Mouse (Mus musculus) macrophage (primary cell): Measurements from ENCODE around the gene Masp2. TPM values are rescaled to one million over a fixed set of nuclear protein-coding genes. Genes with fewer than 3 reads are reported as not detected.
A peak's percentile ranks its signal among the peaks of the same experiment; 100 is the strongest.

Source experiments
- H3K27ac ChIP-seq: fragments of 350-480 bp; formaldehyde crosslinking; 2 replicates; pipeline ENCODE4 v1.9.0; 2021
- H3K36me3 ChIP-seq: fragments of 350-480 bp; formaldehyde crosslinking; 2 replicates; pipeline ENCODE4 v1.9.0; 2021; ENCODE audit errors: inconsistent target
- H3K4me3 ChIP-seq: fragments of 350-480 bp; formaldehyde crosslinking; 2 replicates; pipeline ENCODE4 v1.9.0; 2021; ENCODE audit errors: inconsistent target
- H3K79me2 ChIP-seq: fragments of 350-480 bp; formaldehyde crosslinking; 2 replicates; pipeline ENCODE4 v1.9.0; 2021; ENCODE audit errors: inconsistent target
- WGBS: methylation state at CpG from one replicate; pipeline ENCODE4 v1.1.7; 2026; ENCODE audit warnings: inconsistent platforms; ENCODE audit not compliant: missing documents; 5-methylcytosine and 5-hydroxymethylcytosine counted together
- polyA plus RNA-seq: library from polyadenylated mRNA; stranded (reverse); fragments of 250-400 nt; gene quantifications from 3 replicates; pipeline ENCODE4 v1.2.4, GENCODE M21; 2018; ENCODE audit warnings: inconsistent platforms

Masp2 gene
- polyA plus RNA-seq, 1 experiment from 2014 or later = 0.09 TPM

DNA sequence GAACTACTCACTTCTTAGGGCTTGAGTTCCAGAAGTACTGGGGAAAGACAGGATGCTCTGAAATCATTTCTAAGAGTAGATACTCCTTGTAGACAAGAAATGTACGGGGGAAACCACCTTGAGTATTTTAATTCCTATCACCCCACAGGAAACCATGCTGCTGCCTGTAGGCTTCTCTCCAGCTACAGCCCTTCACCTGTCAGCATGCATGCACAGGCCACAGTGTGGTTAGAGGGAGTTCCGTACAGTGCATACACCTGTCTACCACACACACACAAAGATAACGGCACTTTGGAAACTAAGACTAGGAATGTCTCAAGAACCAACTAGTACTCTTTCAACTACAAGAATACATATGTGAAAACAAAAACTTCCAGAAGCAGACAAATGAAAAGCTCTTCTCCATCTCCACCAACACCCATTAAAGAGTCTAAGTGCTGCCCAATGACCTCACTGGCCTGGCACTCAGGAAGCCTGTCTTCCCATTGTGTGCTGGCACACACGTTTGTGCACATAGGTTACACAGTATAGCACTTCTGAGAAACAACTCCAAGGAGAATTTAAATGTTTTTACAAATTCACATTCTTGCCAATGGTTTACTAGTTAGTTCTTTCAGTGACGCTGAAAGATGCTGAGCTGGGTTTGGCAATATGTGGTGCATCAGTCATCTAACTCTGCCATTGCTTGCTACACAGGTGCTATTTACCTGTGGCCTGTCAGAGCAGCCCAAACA lies 8.4 kb downstream of the Masp2 start:
- Histone ChIP-seq H3K4me3 (no peak overlapping the region), H3K27ac (no peak overlapping the region), H3K36me3 (peaks cover 27% of the 10 kb centered on the region), H3K79me2 (no peaks in the 10 kb centered on the region)
- WGBS = 53% methylated on average over 4 of the region's 5 CpGs

GRCm38 (mm10) chr4:148612557-148612956 lies 10.2 kb downstream of the Masp2 start:
- Histone ChIP-seq H3K4me3 (no peak overlapping the region), H3K36me3 (peaks cover 34% of the 10 kb centered on the region), H3K27ac (no peak overlapping the region), H3K79me2 (no peaks in the 10 kb centered on the region)
- WGBS = 81% methylated on average over 4 of the region's 4 CpGs

DNA sequence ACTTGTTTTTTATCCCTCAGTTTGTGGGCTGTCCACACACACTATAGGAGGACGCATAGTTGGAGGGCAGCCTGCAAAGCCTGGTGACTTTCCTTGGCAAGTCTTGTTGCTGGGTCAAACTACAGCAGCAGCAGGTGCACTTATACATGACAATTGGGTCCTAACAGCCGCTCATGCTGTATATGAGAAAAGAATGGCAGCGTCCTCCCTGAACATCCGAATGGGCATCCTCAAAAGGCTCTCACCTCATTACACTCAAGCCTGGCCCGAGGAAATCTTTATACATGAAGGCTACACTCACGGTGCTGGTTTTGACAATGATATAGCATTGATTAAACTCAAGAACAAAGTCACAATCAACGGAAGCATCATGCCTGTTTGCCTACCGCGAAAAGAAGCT lies 11.4 kb downstream of the Masp2 start:
- Histone ChIP-seq H3K27ac (no peak overlapping the region), H3K79me2 (peaks cover 8% of the 10 kb centered on the region; the same call in 1 of the 2 replicates), H3K4me3 (no peak overlapping the region), H3K36me3 (peaks cover 43% of the 10 kb centered on the region)
- 93% methylated on average over 9 of the region's 9 CpGs for WGBS

DNA sequence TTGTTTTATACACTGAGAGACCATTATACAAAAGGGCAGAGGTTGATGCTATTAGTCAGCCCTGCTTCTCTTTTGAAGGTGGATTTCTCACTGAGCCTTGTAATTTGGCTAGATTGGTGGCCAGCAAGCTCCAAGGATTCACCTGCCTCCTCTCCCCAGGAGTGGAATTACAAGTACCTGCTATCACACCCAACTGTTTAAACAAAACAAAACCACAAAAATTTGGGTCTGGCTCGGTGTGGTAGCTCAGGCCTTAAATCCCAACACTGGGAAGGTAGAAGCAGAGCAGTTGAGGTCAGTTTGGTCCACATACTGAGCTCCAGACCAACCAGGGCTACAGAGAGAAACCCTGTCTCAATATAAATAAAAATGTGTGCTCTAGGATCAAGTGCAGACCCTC lies 17.5 kb downstream of the Masp2 start:
- Histone ChIP-seq H3K36me3 (peaks cover 85% of the 10 kb centered on the region), H3K79me2 (peaks cover 69% of the 10 kb centered on the region), H3K27ac (no peak overlapping the region), H3K4me3 (no peak overlapping the region)
- WGBS = 92% methylated on average over 1 of the region's 1 CpGs

- no peak overlapping the region for H3K4me3 ChIP-seq
- peaks cover 78% of the 10 kb centered on the region for H3K79me2 ChIP-seq
- 100% methylated on average over 1 of the region's 1 CpGs for WGBS
- no peak overlapping the region for H3K27ac ChIP-seq
- H3K36me3 ChIP-seq = peaks cover 76% of the 10 kb centered on the region
These were observed 18.4 kb downstream of the Masp2 start for GRCm38 (mm10) chr4:148620718-148621117.

- H3K79me2 ChIP-seq = peaks cover 84% of the 10 kb centered on the region
- H3K36me3 ChIP-seq = peaks cover 67% of the 10 kb centered on the region
- H3K27ac ChIP-seq = no peak overlapping the region
- no peak overlapping the region for H3K4me3 ChIP-seq
- WGBS = 98% methylated on average over 4 of the region's 4 CpGs
These were observed 20.1 kb downstream of the Masp2 start for GRCm38 (mm10) chr4:148622485-148622884.

DNA sequence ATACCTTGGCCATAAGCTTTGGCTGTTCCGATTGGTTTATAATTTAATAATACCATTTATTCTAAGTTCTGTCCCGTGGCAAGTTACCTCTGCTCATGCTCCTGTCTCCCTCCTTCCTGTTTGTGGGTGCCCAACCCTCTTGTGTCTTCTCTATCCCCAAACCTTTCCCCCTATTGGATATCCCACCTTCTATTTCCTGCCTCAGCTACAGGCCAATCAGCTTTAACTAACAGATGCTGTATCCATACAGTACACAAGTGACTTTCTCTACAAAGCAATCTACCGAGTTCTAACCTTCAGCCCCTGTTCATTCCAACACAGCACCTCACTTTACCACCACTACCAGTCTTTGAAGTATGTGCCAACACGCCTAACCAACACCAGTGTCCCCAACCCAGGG lies 21.3 kb downstream of the Masp2 start:
- 66% methylated on average over 4 of the region's 4 CpGs for WGBS
- no peak overlapping the region for H3K27ac ChIP-seq
- peaks cover 77% of the 10 kb centered on the region for H3K79me2 ChIP-seq
- H3K36me3 ChIP-seq = peaks cover 60% of the 10 kb centered on the region
- H3K4me3 ChIP-seq = no peak overlapping the region

GRCm38 (mm10) chr4:148625010-148625409 lies 22.7 kb downstream of the Masp2 start:
- peaks cover 63% of the 10 kb centered on the region for H3K79me2 ChIP-seq
- 91% methylated on average over 10 of the region's 10 CpGs for WGBS

GRCm38 (mm10) chr4:148625756-148626622 lies 23.6 kb downstream of the Masp2 start:
- Histone ChIP-seq H3K36me3 (peaks cover 36% of the 10 kb centered on the region; the same call in 1 of the 2 replicates), H3K27ac (peak overlapping the region; percentile 85), H3K79me2 (peaks cover 54% of the 10 kb centered on the region), H3K4me3 (peak overlapping the region; percentile 69)
- WGBS = 1% methylated on average over 57 of the region's 57 CpGs

More at GRCm38 (mm10) chr4:148625010-148625409, 22.7 kb downstream of the Masp2 start:
- Histone ChIP-seq H3K36me3 (peaks cover 46% of the 10 kb centered on the region), H3K27ac (no peak overlapping the region), H3K4me3 (peak overlapping the region; percentile 69)

GRCm38 (mm10) chr4:148626623-148627185 lies 24.4 kb downstream of the Masp2 start, which contains the start of gene Tardbp:
Tardbp (minus strand) TSS chr4:148627019.
- Histone ChIP-seq H3K4me3 (peak within 1 kb of the TSS; percentile 69), H3K27ac (peak within 1 kb of the TSS; percentile 85)
- WGBS = 1% methylated on average over 50 of the region's 51 CpGs

GRCm38 (mm10) chr4:148627246-148627645 lies 24.9 kb downstream of the Masp2 start:
- Histone ChIP-seq H3K36me3 (peaks cover 25% of the 10 kb centered on the region; the same call in 1 of the 2 replicates), H3K4me3 (peak overlapping the region; percentile 69; the same call in 1 of the 2 replicates), H3K79me2 (peaks cover 41% of the 10 kb centered on the region), H3K27ac (peak overlapping the region; percentile 85; the same call in 1 of the 2 replicates)
- 67% methylated on average over 3 of the region's 3 CpGs for WGBS

More at GRCm38 (mm10) chr4:148626623-148627185, 24.4 kb downstream of the Masp2 start, which contains the start of gene Tardbp:
- peaks cover 29% of the 10 kb centered on the region; the same call in 1 of the 2 replicates for H3K36me3 ChIP-seq
- H3K79me2 ChIP-seq = peaks cover 46% of the 10 kb centered on the region

GRCm38 (mm10) chr4:148632013-148632692 lies 29.8 kb downstream of the Masp2 start:
- WGBS = 63% methylated on average over 3 of the region's 3 CpGs
- Histone ChIP-seq H3K36me3 (no peaks in the 10 kb centered on the region), H3K79me2 (no peaks in the 10 kb centered on the region), H3K27ac (no peak overlapping the region), H3K4me3 (no peak overlapping the region)

GRCm38 (mm10) chr4:148633395-148634061 lies 31.2 kb downstream of the Masp2 start:
- Histone ChIP-seq H3K4me3 (no peak overlapping the region), H3K27ac (no peak overlapping the region), H3K36me3 (no peaks in the 10 kb centered on the region), H3K79me2 (no peaks in the 10 kb centered on the region)
- WGBS = 63% methylated on average over 2 of the region's 2 CpGs
